Mouse (Mus musculus): Measurements from ENCODE around the gene Raph1.

The Raph1 gene

DNA sequence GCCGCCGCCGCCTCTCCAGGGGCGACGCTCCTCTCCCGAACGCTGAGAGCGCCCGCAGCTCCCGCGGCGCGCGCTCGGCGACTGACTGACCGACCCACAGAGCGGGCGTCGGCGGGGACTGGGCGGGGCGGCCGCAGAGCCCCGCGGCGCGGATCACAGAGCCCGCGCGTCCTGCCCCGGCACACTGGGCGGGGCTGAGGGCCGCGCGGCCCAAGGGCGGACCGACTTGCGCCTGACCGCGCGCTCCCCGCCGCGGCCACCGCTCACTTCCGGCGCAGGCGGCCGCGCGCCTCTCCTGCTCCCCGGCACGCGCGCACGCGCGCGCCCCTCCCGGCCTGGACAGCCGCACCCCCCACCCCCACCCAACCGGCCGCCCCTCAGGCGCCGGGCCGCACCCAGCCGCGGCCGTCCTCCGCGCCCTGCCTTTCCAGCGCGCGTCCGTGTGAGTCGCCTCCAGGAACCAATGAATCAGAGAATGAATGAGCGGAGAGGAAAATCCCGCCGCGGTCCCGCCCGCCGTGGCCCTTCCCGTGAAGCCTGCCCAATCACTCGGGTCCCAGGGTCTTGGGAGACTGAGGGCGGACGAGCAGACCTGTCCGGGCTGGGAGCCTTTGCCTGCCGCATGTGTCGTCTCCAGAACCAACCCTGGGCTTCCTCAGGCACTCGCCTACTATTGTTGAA, at the start of gene Raph1:
Gene Raph1 (minus strand): TSS at position 474 of the 681 bp plus-strand sequence.
- DNase-seq (ENCODE audit: low read depth): peak; percentile 73

DNA sequence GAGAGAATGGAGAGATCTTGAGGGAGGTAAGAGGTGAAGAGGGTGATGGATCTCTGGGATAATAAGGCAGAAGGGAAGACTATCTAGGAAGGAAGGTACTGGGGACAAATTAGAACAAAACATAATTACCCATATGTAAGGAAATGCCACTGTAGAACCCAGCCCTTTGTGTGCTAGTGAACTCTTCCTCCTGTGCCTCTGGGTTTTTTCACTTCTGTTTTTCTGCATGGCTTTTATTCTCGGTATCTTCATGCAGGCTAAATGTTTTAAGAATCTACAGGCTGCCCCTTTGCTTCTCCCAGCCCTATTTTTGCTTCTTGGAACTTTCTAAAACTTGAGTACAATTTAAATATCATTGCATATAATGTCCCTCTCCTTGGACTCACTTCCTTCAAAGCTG, 48.8 kb upstream of the Raph1 start:
- no peak for DNase-seq (ENCODE audit: low read depth)

DNA sequence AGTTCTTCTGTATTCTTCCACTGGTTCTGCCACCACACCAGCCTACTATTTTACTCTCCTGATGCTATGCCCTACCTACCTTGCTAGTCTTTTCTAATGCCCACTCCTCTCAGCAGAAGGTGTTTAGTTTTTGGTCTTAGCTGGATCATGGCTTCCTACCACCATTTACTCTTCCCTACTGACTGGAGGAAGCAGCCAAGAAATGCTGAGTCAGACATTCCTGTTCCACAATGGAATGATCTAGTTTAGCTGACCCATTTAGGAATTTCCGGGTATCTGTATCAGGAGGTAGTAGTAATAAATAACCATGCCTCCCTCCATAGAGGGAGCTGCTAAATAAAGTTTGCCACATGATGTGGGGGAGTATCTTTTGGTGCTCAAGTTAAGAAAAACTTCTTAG, 48.0 kb upstream of the Raph1 start:
- no peak for DNase-seq (ENCODE audit: low read depth)

DNA sequence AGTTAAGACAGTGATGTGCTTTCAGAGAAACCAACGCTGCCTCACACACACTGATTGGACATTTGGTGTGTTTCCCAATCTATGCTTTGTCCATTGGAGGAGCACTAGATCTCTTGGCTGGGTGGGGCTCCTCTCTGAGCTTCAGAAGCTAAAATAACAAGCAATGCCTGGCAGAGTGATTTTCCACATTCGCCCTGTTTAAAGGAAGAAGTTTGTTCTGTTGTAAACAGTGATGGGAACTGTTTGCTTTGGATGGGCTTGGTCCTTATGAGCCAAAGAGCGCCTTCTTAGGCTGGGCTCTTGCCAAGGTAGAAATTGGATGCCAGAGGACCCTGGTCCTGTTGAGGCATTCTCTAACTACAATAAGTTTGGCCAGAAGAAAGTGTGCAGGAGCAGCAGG, 45.1 kb upstream of the Raph1 start:
- no peak for DNase-seq (ENCODE audit: low read depth)

DNA sequence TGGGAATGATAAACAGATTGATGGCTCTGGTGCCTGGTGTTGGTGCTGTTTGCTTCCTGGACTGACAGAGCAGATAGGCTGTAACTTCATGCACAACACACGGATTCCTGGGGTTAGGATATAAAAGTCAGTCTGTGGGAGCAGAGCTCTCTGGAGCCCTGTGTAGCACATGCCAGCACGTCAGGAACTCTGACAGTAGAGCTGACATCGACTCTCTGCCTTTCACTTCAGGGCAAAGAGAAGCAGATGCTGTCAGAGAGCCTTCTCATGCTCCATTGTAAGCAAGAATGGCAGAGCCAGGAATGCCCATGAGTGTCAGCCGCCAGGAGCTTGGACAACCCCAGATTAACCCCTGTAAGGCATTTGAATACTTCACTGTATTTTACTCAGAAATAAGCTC, 43.7 kb upstream of the Raph1 start:
- DNase-seq (ENCODE audit: low read depth): no peak

DNA sequence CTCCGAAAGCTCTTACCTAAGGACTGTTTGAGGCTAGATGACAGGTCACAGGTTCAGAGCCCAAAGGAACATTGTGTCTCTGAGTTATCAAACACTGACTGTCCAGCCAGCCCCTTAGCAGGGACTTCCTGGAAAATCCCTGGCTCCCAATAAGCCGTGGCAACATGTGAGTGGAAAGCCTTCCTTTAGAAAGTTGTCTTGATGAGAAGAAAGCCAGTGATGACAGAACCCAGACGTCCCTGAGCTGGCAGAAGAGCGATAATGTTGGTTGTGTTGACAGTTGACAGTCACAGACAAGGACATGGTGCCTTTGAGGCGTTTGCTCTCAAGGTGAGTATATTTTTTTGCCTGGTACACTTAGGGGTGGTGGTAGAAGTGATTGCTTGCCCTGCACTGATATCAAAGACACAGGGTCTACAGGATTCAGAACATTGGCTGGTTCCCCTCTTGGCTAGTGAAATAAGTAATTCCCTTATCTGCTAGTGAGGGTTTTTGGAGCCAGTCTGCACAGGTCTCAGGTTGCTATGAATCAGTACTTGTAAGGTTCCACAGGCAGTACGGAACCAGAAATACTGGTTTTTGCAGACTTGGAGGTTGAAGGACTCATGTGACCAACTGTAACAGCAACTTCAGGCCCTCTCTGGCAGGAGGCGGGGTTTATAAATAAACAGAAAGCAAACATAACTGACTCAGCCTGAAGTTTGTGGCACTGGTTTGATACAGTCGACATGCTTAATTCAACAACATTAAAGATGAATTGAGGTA, 42.3 kb upstream of the Raph1 start:
- DNase-seq (ENCODE audit: low read depth): no peak

DNA sequence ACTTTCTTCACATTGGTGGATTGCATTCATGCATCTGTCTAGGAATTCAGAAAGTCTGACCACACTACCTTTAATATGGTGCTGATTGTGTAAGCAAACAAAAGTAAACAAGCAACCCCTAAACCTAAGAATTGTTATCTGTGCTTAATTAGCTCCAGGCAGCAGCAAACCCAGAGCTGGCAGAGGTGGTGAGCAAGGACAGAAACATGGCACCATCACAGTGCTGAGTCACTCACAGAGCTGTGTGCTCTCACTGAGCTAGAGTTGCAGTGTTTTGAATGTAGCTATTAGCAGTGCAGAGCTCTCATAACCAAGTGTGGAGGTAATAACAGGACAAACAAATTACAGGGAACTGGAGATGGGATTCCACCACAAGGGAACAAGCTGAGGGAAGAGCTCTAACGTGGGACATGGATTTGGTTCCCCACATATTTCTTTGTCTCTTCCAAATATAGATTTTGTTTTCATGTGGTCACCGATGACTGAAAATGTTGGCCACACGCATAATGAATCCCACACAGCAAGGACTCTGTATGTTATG, 37.6 kb upstream of the Raph1 start:
- DNase-seq (ENCODE audit: low read depth): no peak

DNA sequence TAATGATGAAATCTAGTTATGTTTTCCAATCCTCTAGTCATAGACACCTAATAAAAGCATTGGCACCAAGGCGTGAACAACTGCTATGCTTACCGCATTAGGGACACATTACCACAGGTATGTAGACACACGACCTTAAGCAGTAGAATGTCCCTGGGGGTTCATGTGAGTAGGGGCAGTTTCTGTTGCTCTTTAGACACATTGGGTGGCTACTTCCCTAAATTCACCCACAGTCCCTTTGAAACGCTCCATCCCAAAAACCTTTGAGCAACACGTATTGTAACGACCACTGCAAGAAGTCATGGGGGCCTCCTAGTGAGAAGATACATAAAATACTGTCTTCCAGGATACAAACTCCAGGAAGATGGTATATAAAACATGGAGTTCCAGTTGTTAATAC, 33.8 kb upstream of the Raph1 start:
- DNase-seq (ENCODE audit: low read depth): no peak

DNA sequence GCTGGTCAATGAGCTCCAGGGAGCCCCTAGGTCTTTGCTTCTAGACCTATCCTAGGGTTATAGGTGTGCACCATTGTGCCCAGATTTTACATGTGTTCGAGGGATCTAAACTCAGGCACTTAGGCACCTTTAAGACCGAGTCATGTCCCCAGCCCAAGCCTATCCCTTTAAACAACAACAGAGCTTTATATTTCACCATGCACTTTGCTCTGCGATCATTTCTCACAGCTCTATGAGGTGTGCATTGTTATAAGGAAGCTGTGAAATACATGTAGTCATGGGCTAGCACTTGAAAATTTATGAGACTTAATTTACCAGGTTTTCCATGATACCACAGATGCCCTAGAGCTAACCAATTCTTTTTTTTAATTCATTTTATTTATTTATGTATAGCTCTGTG, 33.0 kb upstream of the Raph1 start:
- DNase-seq (ENCODE audit: low read depth): no peak

DNA sequence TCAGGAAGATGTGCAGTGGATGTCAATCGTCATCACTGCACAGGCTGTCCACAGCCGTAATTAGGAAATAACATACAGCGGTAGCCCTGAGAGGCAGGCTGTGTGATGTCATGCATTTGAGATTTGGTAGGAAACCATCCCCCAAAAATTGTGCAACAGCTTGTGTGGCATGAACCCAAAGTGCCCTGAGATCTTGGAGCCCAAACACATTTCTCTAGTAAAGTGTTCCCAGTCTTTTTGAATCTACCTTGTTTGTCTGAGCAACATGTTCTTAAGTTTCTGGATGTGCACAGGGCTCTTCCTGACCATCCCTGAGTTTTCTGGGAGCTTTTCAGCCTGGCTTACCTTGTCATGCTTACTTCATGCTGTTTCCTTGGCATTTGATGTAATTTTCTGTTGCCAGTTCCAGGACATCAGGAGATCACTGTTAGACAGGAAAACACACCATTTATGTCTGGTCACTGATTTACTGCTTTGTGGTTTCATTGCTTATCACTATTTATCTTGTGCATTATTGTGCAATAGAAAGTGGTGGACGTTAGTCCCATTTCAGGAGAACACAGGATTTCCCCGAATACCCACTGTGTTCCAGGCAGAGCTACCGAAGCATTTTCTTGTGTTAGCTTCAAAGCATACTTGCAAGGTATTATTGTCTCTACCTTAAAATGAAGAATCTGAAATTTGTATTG, 32.3 kb upstream of the Raph1 start:
- DNase-seq (ENCODE audit: low read depth): peak; percentile 59

DNA sequence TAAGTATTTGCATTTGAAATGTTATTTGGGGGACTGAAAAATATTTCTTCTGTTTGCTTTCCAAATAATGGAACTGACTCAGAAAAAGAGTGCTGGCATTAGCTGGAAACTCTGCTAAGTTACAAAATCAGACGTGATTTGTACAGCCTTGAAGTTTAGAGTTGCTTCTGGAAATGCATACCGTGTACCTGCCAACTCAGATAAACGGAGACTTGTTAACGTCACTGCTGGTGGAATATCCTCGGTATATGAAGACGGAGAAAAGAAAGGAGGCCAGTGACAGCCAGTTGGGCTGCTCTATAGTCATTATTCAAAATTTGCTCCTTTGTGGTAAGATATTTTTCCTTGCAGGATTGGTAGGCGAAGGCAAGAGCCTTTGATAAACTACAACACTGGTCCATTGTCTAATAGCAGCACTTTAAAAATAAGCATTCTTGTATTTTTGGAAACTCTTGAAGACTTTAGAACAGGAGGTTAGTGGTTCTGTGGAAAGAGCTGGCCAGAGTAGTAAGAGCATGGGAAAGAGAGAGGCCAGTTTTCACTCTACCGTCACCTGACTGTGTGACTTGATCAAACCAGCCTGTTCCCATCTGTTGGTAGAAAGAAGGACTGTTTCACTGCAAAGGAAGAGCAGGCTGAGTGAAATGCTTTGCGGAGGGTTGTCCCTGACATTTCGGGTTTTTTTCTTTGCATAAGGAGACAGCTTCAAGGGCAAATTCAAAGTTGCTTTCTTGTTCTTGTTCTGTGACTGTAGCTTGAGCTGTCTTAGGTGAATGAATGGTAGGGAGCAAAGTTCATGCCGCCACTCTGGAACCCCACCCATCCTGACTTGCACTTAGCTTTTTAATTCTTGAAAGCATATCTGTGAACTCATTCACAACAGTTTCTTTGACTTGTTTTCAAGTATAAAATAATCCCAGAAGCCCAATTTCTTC, 29.7 kb upstream of the Raph1 start:
- DNase-seq (ENCODE audit: low read depth): no peak

DNA sequence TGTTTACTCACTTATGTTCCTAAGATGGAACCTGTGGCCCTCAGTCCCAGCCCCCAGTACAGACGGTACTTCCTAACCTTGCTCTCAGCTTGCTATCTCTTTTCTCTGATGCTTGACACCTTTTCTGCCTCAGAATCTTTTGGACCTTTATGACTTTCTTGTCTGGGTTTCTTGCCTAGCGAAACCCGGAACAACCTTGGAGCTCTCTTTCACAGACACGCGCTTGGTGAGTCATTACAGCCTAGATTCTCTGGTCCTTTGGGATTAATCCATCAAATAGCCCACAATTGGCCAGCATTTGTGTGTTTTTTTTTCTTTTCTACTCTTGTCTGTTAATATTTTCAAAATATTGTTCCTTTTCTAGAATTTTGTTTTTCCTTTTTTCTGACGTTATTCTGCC, 26.2 kb upstream of the Raph1 start:
- no peak for DNase-seq (ENCODE audit: low read depth)

DNA sequence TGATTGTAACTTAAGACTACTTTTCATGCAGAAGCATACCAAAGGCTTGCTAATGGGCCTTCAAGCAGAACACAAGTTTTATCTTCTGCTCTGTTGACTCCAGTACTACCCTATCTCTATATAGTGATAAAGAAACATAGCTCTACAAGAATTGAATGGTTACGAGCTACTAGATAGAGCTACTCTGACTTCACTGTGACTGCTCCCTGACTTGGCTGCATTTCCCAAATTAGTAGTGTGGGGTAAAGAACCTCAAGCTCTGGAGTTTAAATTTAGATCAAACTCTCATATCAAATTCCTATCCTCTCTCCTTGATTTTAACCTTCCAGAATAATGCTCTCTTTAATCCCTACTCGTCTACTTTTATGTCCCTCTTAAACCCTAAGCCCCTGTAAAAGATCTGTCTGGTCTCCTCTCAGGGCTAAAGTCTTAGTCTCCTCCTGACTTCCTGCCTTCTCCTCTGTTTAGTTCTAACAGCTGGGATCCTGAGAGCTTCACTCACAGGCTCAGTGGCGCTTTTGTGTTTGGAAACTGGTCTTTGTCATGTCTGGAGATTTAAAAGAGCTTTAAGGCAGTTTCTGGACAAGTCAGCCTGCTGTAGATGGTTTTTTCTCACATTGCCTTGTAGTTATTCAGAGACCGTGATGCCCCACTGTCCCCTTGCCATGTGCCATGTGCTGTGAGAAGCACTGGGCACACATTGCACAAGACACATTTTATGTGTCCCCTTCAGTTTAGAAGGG, 22.2 kb upstream of the Raph1 start:
- DNase-seq (ENCODE audit: low read depth): no peak

DNA sequence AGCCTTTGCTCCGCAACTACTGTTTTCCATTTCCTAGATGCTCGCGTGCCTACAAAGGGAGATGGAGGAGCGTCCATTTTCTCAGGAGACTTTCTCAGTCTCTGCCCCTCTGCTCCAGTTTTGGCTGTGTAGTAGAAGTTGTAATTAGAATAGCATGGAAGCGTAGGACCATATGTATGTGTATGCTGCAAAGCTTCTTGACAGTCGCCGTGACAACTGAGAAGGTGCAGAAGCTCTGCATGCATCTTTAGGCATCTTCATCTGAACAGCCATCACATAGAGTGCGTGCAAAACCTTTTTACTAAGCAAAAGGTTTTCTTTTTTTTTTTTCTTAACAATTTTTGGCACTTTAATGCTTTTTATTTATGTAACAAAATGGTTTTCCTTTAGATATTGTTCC, 14.1 kb upstream of the Raph1 start:
- no peak for DNase-seq (ENCODE audit: low read depth)

DNA sequence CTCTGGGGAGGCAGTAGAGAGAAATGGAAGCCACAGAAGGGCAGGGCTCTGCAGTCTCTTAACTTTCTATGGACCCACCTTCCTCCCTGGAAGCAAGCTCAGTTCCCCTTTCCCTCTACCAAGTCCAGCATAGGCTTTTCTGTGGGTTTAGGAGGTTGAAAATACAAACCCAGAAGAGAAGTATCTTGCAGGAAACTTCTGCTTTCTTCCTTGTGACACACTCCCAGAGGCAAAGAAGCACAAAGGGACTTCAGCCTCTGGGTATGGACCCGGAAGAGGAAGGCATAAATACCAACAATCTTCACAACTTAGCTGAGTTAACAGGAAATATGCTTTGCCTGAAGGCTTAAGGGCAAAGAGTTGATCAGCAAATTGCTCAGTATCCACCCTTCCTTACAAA, 13.0 kb upstream of the Raph1 start:
- peak; percentile 42 for DNase-seq (ENCODE audit: low read depth)

DNA sequence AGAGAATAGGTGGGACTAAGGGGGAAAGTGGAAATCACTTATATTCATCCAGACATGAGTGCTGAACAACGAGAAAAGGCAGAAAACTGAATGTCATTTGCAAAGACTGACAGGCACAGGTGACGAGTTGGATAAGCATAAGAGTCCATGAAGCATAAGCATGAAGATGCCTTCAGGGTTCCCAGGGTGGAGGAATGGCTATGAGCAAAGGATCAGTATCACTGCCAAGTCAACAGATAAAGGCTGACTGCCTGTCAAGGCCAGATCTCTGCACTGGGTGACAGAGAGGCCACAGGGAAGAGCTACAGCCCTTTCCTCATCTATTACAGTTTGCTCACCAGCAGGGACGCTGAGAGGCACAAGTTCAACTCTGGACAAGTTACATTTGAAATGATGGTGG, 5.8 kb upstream of the Raph1 start:
- DNase-seq (ENCODE audit: low read depth): no peak

DNA sequence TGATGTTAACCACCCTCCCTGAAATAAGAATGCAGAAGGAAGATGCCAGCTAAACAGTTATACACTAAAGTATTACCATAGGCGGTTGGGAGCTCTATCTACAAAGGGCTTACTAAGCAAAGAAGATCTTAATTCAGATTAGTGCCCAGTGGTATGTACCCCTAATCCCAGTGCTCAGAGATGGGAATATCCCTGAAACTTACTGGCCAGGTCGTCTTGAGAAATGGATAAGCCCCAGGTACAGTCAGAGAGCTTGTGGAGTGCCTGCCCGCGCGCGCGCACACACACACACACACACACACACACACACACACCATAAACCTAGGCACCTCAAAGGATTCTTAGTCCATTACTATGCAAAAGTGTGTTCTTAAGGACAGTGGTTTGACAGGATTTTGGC, 2.8 kb upstream of the Raph1 start:
- DNase-seq (ENCODE audit: low read depth): no peak

DNA sequence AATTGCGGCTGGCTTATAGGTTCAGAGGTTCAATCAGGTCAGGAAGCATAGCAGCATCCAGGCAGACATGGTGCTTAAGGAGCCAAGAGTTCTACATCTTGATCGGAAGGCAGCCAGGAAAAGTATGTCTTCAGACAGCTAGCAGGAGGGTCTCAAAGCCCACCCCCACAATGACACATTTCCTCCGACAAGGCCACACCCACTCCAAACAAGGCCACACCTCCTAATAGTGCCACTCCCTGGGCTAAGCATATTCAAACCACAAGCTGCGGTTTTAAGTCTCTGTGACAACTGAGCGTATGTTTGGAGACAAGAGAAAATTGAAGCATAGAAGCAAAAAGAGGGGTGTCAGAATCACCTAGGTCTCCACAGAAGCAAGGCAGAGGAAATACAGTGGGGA, 2.3 kb upstream of the Raph1 start:
- peak; percentile 52 for DNase-seq (ENCODE audit: low read depth)

DNA sequence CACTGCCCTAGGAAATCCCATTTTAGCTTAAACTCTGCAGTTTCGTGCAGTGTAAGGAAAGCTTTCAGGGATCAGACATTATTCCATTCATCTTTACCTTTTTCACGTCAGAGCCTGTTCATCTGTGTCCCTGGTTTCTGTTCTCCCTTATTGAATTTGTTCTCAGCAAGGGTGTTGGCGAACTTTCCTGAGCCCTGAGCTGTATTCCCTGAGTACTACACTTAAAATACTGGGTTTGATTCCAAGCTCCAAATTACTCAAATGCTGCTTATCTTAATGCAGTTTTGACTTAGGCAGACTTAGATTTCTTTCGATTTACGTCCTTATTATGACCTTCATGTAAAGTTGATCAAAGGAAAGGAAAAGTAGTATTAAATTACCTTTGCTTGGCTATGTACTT, 417 bp upstream of the Raph1 start:
- peak; percentile 39 for DNase-seq (ENCODE audit: low read depth)

DNA sequence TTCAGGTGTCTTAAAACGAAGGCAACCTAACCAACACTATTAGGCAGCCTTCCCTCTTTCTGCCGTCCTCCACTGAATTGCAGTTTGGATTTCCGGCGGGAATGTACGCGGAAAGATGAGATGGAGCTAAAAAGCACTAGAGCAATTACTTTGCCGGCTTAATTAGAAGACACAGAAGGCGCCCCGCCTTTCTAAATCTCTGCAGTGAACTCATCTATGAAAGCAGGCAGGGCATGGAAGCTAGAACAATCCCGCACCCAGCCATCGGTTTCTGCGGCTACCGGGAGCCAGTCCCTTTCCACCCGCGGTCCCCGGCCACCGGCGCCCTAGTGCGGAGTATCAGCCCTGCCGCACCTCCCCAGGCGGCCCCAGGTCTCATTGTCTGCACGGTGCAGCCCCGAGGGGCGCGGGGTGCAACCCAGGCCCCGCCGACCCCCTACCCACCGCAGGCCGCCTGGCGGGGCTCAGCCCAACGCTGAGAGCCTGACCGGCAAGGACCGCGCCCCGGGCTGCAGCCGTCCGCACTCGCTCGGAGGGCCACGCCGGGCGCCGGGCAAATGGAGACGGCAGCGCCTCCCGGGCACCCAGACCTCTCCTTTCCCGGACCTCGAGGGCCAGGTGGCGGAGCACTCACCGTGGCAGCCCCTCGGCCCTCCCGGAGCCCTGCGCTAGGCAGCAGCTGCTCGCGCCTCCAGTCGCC, 823 bp downstream of the Raph1 start:
- peak; percentile 16 for DNase-seq (ENCODE audit: low read depth)
